Mouse (Mus musculus): ENCODE data around the gene Spsb3. TPM values are rescaled to one million over a fixed set of nuclear protein-coding genes. Genes with fewer than 3 reads are reported as not detected.

Gene Spsb3
- polyA plus RNA-seq, 1 experiment from 2014 or later, result 37.0 TPM

DNA sequence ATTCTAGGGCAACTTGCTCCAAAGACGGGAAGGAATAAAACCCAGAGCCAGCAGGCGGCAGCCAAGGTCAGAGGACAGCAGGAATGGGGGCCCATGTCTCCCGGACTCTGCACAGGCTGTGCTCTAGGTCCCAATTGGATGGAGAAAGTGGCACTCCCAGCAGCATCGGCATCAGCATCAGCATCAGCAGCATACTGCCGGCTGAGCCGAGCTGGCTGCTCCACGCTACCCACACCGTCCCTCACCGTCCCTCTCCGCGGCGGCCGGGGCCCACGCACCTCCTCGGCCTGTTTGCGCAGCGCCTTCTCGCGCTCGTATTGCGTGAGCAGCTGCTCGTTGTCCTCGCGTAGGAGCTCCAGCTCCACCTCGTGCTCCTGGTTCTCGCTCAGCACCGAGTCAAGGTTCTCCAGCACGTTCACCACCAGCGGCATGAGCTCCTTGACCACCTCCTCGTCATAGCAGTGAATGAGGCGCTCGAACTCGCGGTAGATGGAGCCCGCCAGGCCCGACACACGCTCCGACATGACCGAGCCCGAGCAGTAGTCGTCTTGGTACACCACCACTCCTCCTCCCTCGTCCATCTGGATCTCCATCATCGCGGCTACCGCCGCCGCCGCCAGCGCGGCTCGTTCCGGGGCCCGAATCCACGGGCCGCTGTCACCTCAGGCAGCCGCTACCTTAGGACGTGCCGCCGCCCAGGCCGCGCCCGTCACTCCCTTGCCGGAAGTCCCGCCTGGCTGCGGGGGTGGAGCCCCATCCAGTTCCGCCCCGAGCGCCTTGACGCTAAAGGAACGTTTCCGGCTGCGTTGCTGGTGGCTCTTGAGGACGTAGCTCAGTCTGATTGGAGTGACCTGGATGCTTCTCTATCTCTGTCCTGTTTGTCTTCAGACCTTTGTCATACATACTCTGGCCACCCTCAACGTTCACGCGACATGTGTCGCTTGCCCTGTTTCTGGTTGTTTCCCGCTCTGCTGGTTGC lies 50.1 kb downstream of the Spsb3 start, which contains the start of gene Mapk8ip3:
TSS of gene Mapk8ip3 (minus strand) at position 719 of the 979 bp plus-strand sequence.
- peak within 1 kb of the TSS; percentile 70 for H3K4me2 ChIP-seq (ENCODE audit: low read length)
- no peaks in the 10 kb centered on the region for H3K9me3 ChIP-seq (ENCODE audit: control insufficient read depth, low read length)
- no peaks in the 10 kb centered on the region for H3K27me3 ChIP-seq (replicated peaks; ENCODE audit: control insufficient read depth, insufficient read depth, low read length)
- DNase-seq (ENCODE audit: low spot score), result peak; percentile 96
- peak within 1 kb of the TSS; percentile 69 for H3K27ac ChIP-seq (ENCODE audit: low read depth)
- peak within 1 kb of the TSS; percentile 94 for H3K4me3 ChIP-seq (ENCODE audit: low read depth, low read length)
- peaks cover 5% of the 10 kb centered on the region; the same call in 1 of the 2 replicates for H3K36me3 ChIP-seq (ENCODE audit: control insufficient read depth, insufficient read depth, low read length)
- ATAC-seq (replicated peaks; ENCODE audit: low FRiP score, low TSS enrichment, low read depth), result peak; percentile 97
- under 1% methylated on average over 78 of the region's 78 CpGs for WGBS
- peaks cover 16% of the 10 kb centered on the region for H3K4me1 ChIP-seq (replicated peaks; ENCODE audit: control insufficient read depth, insufficient read depth, low read length)
- peak within 1 kb of the TSS; percentile 62 for H3K9ac ChIP-seq (ENCODE audit: low read length)

DNA sequence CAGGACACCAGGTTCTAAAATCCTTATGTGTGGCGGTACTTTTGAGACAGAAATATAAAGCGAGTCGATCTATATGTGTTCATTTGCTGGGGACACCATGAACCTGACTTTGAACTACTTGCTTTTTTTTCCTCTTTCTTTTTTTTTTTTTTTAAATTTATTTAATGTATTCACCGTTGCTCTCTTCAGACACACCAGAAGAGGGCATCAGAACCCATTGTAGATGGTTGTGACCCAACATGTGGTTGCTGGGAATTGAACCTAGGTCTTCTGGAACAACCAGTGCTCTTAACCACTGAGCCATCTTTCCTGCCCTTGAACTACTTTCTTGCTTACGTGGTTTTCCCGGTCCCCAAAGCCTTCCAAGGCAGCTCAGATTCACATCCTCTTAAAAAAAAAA lies 50.8 kb downstream of the Spsb3 start:
- Histone ChIP-seq H3K9ac (ENCODE audit: low read length) (peak overlapping the region; percentile 62), H3K27ac (ENCODE audit: low read depth) (peak overlapping the region; percentile 69; the same call in 1 of the 2 replicates), H3K4me3 (ENCODE audit: low read depth, low read length) (peak overlapping the region; percentile 94), H3K4me1 (replicated peaks; ENCODE audit: control insufficient read depth, insufficient read depth, low read length) (peaks cover 16% of the 10 kb centered on the region), H3K9me3 (ENCODE audit: control insufficient read depth, low read length) (no peaks in the 10 kb centered on the region), H3K4me2 (ENCODE audit: low read length) (peak overlapping the region; percentile 70), H3K27me3 (replicated peaks; ENCODE audit: control insufficient read depth, insufficient read depth, low read length) (no peaks in the 10 kb centered on the region), H3K36me3 (ENCODE audit: control insufficient read depth, insufficient read depth, low read length) (peaks cover 10% of the 10 kb centered on the region; the same call in 1 of the 2 replicates)
- WGBS, result 44% methylated on average over 6 of the region's 6 CpGs
- no peak for DNase-seq (ENCODE audit: low spot score)
- ATAC-seq (replicated peaks; ENCODE audit: low FRiP score, low TSS enrichment, low read depth), result peak; percentile 29; the same call in 1 of the 2 replicates

Other genes with a start within 250 kb of the Spsb3 start
- 51.7 and 58.2 TPM in 2 replicates for gene Slc9a3r2, start 236.3 kb upstream of the Spsb3 start, polyA plus RNA-seq (2014; fragmentation: Nextera tagmentation; extraction: Ambion mirVana)
- not detected in 2 replicates for gene Npw, start 228.2 kb upstream of the Spsb3 start, polyA plus RNA-seq (2014; fragmentation: Nextera tagmentation; extraction: Ambion mirVana)
- gene Zfp598, start 217.0 kb upstream of the Spsb3 start, polyA plus RNA-seq (2014; fragmentation: Nextera tagmentation; extraction: Ambion mirVana), result 28.0 and 30.6 TPM in 2 replicates
- 7.5 and 7.7 TPM in 2 replicates for gene Syngr3, start 196.7 kb upstream of the Spsb3 start, polyA plus RNA-seq (2014; fragmentation: Nextera tagmentation; extraction: Ambion mirVana)
- 48.1 and 48.5 TPM in 2 replicates for gene Gfer, start 190.5 kb upstream of the Spsb3 start, polyA plus RNA-seq (2014; fragmentation: Nextera tagmentation; extraction: Ambion mirVana)
- 6.4 and 7.2 TPM in 2 replicates for gene Noxo1, start 190.4 kb upstream of the Spsb3 start, polyA plus RNA-seq (2014; fragmentation: Nextera tagmentation; extraction: Ambion mirVana)
- 86.2 and 90.1 TPM in 2 replicates for gene Tbl3, start 179.0 kb upstream of the Spsb3 start, polyA plus RNA-seq (2014; fragmentation: Nextera tagmentation; extraction: Ambion mirVana)
- gene Rnf151, start 168.6 kb upstream of the Spsb3 start, polyA plus RNA-seq (2014; fragmentation: Nextera tagmentation; extraction: Ambion mirVana), result 0.15 TPM in 2 replicates
- gene Rps2, start 168.5 kb upstream of the Spsb3 start, polyA plus RNA-seq (2014; fragmentation: Nextera tagmentation; extraction: Ambion mirVana), result 1,745 and 1,859 TPM in 2 replicates
- gene Ndufb10, start 162.2 kb upstream of the Spsb3 start, polyA plus RNA-seq (2014; fragmentation: Nextera tagmentation; extraction: Ambion mirVana), result 258 and 296 TPM in 2 replicates
- gene Rpl3l, start 158.8 kb upstream of the Spsb3 start, polyA plus RNA-seq (2014; fragmentation: Nextera tagmentation; extraction: Ambion mirVana), result not detected in 2 replicates
- gene Msrb1, start 150.0 kb upstream of the Spsb3 start, polyA plus RNA-seq (2014; fragmentation: Nextera tagmentation; extraction: Ambion mirVana), result 32.3 and 33.9 TPM in 2 replicates
- gene Hs3st6, start 133.7 kb upstream of the Spsb3 start, polyA plus RNA-seq (2014; fragmentation: Nextera tagmentation; extraction: Ambion mirVana), result 0.24 and 1.1 TPM in 2 replicates
- not detected in 2 replicates for gene Meiob, start 82.4 kb upstream of the Spsb3 start, polyA plus RNA-seq (2014; fragmentation: Nextera tagmentation; extraction: Ambion mirVana)
- gene Hagh, start 46.5 kb upstream of the Spsb3 start, polyA plus RNA-seq (2014; fragmentation: Nextera tagmentation; extraction: Ambion mirVana), result 35.5 and 39.1 TPM in 2 replicates
- gene Fahd1, start 36.3 kb upstream of the Spsb3 start, polyA plus RNA-seq (2014; fragmentation: Nextera tagmentation; extraction: Ambion mirVana), result 30.4 and 33.9 TPM in 2 replicates
- 0.63 and 0.84 TPM in 2 replicates for gene Igfals, start 20.6 kb upstream of the Spsb3 start, polyA plus RNA-seq (2014; fragmentation: Nextera tagmentation; extraction: Ambion mirVana)
- 58.8 and 61.9 TPM in 2 replicates for gene Nubp2, start 294 bp upstream of the Spsb3 start, polyA plus RNA-seq (2014; fragmentation: Nextera tagmentation; extraction: Ambion mirVana)
- 21.6 and 24.1 TPM in 2 replicates for gene Eme2, start 8.4 kb downstream of the Spsb3 start, polyA plus RNA-seq (2014; fragmentation: Nextera tagmentation; extraction: Ambion mirVana)
- gene Mrps34, start 8.5 kb downstream of the Spsb3 start, polyA plus RNA-seq (2014; fragmentation: Nextera tagmentation; extraction: Ambion mirVana), result 100 and 110 TPM in 2 replicates
- 86.4 and 90.7 TPM in 2 replicates for gene Nme3, start 9.9 kb downstream of the Spsb3 start, polyA plus RNA-seq (2014; fragmentation: Nextera tagmentation; extraction: Ambion mirVana)
- gene Mapk8ip3, start 50.3 kb downstream of the Spsb3 start, polyA plus RNA-seq (2014; fragmentation: Nextera tagmentation; extraction: Ambion mirVana), result 36.0 and 40.7 TPM in 2 replicates
- gene Jpt2, start 74.0 kb downstream of the Spsb3 start, polyA plus RNA-seq (2014; fragmentation: Nextera tagmentation; extraction: Ambion mirVana), result 125 and 143 TPM in 2 replicates
- gene Cramp1l, start 129.1 kb downstream of the Spsb3 start, polyA plus RNA-seq (2014; fragmentation: Nextera tagmentation; extraction: Ambion mirVana), result 7.1 and 8.8 TPM in 2 replicates
- 16.3 and 16.9 TPM in 2 replicates for gene Ift140, start 129.4 kb downstream of the Spsb3 start, polyA plus RNA-seq (2014; fragmentation: Nextera tagmentation; extraction: Ambion mirVana)
- gene Tmem204, start 196.9 kb downstream of the Spsb3 start, polyA plus RNA-seq (2014; fragmentation: Nextera tagmentation; extraction: Ambion mirVana), result 23.5 and 24.2 TPM in 2 replicates
- gene Telo2, start 229.3 kb downstream of the Spsb3 start, polyA plus RNA-seq (2014; fragmentation: Nextera tagmentation; extraction: Ambion mirVana), result 36.7 and 42.3 TPM in 2 replicates
- gene Ptx4, start 234.1 kb downstream of the Spsb3 start, polyA plus RNA-seq (2014; fragmentation: Nextera tagmentation; extraction: Ambion mirVana), result not detected in 2 replicates
- gene Clcn7, start 246.7 kb downstream of the Spsb3 start, polyA plus RNA-seq (2014; fragmentation: Nextera tagmentation; extraction: Ambion mirVana), result 20.0 and 22.0 TPM in 2 replicates